Mouse (Mus musculus) retina, postnatal 1 day (tissue): Measurements from ENCODE around the gene Prkg1.

Experiments used
- DNase-seq: peaks from one replicate; pipeline ENCODE4 v3.0.0-alpha.2; 2012

The Prkg1 gene

DNA sequence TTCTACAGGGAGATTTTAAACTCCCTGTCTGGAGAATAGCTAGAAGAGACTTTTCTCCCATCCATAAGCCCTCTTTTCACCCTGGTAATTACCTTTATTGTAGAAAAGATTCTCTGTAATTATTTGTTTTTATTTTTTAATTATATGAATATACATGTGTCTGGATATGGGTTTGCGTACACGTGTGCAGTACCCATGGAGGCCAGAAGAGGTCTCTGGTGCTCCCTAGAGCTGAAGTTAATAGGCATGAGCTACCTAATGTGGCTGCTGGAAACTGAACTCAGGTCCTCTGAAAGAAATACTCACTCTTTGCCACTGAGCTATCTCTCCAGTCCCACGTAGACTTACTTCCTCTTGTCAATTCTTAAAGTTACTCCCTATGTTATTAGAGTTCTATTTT, 937.0 kb downstream of the Prkg1 start:
- no peak for DNase-seq

DNA sequence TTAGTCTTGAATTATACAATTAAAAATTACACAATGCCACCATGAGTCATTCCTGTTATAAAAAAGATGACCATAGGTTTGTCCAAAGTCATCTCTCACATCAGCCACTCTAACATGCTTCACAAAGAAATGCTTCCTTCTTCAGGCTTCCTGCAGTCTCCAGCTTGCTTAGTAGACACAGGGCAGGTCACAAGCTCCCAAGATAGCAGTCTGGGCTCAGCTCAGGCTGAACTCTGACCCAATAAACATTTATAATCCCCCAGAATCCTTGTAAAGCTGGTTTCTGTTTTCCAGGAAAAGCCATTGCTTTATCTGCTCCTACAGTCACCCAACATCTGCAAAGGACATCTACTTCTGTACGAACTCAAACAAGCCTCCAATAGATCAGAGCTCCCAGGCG, 938.7 kb downstream of the Prkg1 start:
- no peak for DNase-seq

DNA sequence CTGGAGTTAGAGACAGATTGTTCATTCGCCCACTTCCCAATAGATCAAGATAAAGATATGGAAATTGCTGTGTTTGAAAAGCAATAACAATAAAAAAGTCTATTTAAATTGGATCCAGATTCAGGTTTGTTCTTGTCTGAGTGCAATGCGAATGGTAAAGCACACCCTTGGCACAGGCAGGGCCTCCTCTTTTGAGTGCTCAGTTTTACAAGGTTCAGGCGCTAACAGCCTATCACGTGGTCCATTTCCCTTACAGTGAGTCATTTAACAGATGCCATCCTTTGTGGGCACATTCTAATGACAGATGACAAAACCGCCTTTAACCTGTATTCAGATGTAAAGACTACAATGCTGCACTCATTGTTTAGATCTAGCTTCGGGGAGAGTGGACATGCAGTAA, 949.2 kb downstream of the Prkg1 start:
- DNase-seq, result peak; percentile 38

DNA sequence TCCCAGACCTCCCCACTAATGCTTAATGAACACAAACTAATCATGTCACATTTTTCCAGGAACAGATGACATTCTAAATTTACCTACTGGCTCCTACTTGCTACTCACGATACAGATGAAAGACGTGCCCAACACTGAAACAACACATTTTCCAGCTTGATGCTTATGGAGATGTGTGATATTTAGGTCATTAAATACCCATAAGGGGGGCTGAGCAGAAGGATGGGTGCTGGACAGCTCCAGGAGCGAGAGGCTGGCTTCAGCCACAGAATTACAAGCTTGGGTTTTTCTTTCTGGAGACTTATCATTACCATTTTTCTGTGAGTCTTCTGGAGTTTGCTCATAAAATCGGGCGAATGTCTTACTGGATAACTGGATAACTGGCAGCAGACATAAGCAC, 958.6 kb downstream of the Prkg1 start:
- no peak for DNase-seq

DNA sequence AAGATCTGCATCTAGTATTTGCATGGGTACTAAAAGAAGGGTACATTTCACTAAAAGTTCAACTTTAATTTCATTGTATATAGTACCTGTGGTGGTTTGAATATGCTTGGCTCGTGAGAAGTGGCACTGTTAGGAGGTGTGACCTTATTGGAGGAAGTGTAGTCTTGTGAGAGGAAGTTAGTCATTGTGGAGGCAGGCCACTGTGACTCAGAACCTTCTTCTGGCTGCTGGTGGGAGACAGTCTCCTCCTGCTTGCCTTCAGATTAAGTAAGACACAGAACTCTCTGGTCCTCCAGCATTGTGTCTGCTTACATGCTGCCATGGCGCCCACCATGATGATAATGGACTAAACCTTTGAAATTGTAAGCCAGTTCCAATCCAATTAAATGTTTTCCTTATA, 984.0 kb downstream of the Prkg1 start:
- no peak for DNase-seq

DNA sequence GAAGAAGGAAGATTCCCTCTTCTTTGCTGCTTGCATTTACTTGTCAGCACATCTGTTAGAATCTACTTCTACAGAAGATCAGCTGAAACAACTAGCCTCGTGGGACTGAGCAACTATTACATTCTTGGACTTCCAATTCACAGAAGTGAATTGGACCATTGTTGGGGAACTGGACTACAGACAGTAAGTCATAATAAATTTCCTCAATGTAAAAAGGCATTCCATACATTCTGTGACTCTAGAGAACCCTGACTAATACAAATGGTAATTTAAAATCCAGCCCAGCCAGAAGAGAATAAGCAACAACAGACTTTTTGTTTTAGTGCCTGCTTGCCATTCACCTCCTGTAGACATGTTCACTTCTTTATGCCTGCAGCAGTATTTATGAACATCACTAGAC, 996.5 kb downstream of the Prkg1 start:
- DNase-seq, result peak; percentile 5

DNA sequence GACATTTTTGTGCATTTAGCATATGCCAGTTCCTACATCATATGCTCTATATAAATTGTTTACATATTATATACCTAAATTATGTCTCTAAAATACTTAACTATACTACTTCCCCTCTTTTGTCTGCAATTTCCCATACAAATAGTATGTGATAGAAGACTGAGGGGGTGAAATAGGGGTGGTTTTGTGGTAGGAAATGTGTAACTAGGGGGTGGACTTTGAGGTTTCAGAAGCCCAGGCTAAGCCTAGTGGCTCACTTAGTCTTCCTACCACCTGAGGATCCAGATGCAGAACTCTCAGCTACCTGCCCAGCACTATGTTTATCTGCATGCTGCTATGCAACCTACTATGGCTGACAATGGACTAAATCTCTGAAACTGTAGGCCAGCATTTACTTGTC, 1020.4 kb downstream of the Prkg1 start:
- DNase-seq, result no peak

DNA sequence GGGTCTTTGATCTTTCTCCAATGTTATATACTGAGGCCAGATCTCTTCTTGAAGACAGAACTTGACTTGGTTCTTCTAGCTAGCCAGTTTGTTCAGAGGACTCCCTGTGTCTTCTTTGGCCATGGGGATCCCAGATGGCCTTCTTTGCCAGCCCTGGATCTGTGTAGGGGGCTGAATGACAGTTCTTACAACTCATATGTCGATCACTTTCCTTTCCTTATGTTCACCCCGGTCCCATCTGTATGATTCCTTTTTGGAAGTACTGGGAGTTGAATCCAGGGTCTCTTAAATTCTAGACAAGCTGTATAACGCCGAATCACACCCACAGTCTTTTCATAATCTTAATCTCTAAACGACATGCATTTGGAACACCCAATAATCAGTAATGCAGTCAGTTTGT, 1065.7 kb downstream of the Prkg1 start:
- no peak for DNase-seq

DNA sequence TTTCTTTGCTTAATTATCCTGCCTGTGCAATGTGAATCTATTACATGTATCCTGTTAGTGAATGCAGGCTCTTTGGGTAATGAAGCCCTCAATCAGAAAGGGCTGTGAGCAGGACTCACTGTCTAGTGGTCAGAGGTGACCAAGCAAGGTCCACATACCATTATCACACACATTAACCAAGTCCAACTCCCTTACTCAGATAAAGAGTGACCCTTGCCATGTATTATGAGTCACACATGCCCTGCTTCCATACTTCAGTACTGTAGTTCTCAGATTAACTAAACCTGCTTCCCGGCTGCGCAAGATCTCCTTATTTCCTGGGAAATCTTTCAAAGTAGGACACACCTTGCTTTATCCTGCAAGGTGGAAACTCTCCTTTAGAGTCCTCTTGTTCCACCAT, 1073.6 kb downstream of the Prkg1 start:
- DNase-seq, result no peak

DNA sequence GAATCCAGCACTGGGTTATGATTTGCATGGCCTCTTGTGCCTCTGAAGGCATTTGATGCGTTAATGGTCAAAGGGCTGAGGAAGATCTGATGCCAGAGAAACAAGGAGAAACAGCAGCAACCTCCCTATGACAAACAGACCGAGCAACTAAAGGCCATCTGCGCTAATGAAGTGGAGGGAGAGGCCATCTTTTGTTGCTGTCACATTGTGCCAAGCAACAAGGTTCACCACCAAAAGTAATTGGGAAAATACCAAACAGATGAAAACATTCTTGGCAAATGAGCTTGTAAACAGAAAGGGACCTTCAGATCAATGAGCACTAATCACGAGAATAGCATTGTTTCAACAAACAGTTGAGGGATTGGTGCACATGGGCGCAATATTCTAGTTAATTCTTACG, 1074.1 kb downstream of the Prkg1 start:
- DNase-seq, result peak; percentile 72

DNA sequence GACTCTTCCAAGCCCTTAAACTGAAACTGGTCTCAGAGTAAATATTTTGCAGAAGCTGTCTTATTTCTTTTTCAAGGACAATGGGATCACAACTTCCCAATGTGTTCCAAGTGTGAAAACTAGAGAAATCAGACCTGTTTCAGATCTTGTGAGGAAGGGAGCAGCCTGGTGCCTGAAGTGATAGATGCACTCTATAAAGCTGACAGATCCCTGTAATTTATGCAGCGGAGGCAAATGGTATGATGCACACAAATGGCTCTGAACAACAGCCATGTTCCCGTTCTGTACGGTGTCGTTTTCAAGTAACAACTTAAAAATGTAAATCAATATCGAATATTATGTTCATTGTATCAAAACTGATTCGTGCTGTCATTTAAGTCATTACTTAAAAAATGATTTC, 1076.9 kb downstream of the Prkg1 start:
- DNase-seq, result no peak

DNA sequence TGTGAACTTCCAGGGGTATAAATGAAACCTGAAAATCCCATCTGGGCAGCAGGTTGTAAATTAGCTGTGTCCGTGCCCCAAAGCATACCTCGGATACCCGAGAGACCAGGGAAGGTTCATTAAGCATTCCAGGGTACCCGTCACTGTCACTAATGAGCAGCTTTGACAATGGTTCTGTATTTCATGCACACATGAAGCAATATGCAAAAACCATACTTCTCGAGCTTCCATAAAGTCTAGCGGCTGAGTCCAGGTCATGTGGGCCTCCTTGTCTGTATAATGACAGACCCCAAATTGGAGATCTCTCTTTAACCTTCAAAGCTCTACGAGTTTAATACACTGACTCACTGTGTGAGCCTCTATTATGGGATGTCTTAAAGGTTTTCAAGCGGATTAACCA, 1088.5 kb downstream of the Prkg1 start:
- DNase-seq, result peak; percentile 69

DNA sequence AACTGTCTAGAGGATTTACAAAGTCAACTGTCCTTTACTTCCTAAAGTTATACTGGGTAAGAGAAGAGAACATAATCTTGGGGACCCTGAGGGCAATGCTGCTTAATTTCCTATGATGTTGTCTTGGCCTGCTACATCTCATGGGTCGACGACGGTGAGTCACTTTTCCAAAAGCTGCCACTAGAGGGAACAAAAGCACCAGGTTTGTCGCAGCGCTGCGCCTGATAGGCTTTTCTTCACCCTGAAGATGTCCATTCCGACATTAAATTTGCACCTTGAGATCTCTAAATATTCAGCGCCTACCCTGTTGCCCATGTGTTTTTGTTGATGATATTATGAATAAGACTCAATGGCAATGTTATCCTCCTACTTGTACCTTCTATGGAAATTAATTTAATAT, 1100.6 kb downstream of the Prkg1 start:
- DNase-seq, result peak; percentile 76

DNA sequence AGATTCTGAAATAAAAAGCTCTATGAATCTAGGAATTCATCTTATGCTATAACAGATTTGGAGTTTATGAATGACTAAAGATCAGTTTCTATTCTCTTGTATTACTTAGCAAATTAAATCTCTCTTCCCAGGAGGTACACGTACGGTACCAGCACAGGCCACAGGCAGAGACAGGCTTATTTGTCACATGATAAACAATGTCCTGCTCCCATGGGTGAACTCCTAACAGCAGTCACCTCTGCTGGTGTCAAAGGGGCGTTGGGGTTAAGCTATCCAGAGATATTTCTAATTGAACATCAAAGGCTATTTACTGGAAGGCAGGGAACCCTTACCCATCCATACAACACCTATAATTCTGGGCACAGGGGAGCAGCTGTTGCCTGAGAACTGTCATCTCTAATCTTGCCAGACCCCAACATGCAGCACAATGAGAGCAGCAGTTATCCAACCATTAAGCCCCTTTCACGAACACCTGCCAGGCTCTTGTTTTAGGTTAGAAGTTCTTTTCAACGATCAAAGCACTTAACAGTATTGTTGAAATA, 1122.1 kb downstream of the Prkg1 start:
- DNase-seq, result peak; percentile 59

DNA sequence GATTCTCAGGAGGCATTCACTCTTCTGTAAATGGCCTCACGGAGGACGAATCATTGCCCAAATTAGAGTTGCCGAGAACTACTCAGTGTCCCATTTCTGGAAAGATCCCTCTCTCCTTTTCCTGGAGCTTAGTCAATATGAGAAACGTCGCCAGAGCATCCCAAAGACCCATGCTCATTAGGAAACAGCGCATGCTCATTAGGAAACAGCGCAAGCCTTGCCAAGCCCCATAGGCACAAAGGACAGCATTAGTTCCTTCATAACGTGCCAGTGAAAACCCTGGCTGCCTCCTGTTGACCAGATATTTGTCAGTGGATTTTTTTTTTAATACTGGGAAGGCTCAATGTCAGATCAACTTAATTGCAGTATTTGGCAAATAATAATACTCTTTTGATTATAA, 1127.4 kb downstream of the Prkg1 start:
- peak; percentile 67 for DNase-seq

DNA sequence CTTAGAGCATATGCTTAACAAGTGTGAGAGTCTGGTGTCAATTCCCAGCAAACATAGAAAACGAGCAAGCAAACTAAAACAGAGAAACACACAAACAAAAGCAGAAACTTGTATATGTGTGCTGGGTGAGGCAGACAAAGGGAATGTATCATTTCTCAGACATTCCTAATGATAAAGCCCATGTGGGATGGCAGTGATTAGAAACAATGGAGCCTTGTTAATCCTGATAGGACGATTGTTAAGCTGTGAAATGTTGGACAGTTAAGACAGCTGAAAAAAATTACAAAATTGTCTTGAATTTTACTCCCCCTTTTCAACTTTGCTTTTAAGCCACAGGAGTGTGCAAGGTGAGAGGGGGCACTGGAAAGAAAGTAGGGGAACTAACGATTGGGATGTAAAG, 1133.8 kb downstream of the Prkg1 start:
- peak; percentile 63 for DNase-seq

DNA sequence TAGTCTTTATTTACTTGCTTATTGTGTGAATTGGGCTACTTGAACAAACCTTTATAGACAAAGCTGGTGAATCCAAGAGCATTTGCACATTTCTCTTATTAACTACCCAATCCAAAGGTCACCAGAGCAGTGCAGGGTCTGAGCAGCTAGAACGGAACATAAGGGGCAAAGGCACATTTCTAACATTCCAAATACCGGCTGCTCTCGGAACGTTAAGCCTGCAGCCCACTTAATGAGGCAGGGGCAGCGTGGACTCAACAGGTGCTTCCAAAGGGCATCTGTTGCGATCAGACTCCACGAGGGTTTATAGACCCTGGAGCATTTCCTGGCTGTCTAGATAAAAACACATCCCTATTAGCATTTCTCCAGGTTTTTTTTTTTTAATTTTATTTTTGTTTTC, 1138.8 kb downstream of the Prkg1 start:
- DNase-seq, result peak; percentile 49

DNA sequence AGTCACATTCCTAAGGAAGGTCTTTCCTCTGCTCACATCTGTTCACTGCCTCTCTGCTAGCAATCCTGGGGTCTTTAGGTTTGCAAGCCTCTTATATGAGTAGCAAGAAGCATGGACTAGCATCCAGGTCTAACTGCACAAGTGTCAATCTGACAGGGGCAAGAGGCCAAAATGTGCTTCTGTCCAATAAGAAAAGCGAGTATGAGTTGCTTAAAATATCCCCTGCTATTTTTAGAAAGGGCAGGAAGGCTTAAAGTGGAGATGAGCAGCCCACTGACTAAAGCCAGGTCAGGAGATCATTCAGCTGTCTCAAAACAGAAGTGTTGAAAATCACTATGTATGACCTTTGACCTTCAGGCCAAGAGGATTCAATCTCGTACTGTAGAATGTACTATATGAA, 1139.4 kb downstream of the Prkg1 start:
- DNase-seq, result no peak

DNA sequence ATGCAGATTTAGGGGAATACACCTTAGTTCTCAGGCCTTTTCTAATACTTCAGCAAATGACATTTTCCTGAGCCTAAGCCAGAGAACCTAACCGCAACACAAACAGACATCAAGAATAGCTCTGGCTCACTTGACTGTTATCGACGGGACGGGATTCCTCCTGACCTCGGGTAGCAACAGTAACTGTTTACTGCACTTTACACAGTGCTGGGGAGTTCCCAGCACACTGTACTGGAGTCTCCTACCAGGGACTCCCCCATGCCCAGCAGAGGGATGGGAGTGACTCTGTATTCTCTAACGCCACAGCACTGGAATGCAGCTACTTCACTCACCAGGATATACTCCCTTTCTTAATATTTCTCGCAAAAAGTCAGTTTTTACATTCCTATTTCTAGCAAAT, 1141.2 kb downstream of the Prkg1 start:
- no peak for DNase-seq

DNA sequence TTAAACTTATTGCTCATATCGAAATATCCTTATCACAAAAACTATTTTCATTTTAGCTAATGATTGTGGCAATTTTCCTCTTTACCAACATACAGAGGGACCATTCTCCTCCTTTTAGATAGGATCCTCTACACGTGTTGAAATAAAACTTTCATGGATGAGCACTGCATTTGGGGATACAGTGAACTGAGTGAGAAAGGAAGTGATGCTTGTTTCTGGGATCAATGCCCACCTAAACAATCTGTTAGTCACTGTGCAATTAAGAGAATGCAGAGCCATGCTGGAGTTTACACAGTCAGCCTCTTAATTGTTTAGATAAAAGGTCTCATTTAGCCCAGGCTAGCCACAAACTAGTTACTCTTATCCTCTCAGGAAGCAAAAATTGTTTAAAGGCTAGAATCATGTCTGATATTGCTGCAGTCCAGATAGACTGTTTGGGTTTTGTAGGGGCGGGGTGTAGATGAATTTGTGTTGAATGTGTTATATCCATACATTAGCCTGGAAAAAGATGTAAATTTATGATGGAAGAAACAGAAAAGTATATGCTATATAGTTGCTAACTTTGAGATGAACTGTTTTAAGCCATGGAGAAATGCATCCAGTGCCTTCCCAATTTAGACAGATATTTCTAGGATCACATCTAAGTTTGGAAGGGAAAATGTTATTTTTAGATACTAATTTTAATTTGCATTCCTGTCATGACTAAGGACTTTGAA, 1151.5 kb downstream of the Prkg1 start:
- no peak for DNase-seq

DNA sequence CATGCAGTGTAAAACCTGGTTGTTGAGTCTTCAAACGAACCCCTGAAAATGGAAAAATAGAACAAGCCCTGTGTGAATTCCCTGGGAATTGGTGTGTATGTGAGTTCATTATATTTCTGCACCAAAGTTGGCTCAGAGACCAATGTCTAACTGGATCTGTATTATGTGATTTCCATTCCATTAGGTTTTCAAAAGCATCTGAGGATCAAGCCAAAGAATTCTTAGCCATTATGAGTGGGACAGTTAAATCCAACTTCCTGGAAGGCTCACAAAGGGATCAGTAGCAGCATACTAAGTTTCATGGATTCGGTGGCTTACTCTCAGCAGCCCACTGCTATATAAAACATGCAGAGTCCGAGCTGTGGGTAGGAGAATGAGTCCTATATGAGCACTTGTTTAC, 1178.5 kb downstream of the Prkg1 start:
- DNase-seq, result no peak

DNA sequence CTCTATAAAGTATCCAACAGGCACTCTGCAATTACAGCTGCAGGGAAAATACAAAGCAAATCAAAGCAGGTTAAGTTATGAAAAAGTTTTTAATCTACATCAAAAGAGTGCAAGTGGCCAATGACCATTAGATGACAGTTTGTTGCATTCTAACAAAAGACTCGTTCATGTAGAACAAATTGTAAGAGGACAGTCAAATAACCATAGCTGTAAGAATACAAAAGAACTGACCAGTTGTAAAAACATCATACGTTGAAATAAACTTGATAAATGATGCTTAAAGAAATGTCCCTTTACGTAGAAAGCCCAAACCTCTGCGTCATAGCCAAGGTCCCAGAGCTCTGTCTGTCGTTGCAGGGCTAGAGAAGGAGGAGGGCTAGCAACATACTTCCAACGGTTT, 1200.3 kb downstream of the Prkg1 start:
- peak; percentile 54 for DNase-seq

DNA sequence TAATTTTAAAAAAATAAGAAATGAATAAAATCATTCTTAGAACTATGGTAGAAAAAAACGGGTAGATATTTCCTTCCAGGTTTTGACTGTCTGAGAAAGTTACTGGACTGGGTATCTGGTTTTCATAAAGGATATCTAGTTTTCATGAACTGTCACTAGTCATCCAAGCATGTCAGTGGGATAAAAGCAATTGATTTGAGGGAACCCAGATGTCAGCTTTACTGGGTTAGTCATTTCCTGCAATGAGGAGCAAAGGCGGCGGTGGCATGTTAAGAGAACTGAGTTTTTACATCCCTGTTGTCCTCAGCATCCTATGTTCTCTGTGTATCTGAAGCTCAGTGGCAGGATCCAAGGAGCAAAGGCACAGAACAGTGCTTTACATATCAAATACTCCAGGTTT, 1201.0 kb downstream of the Prkg1 start:
- DNase-seq, result no peak

DNA sequence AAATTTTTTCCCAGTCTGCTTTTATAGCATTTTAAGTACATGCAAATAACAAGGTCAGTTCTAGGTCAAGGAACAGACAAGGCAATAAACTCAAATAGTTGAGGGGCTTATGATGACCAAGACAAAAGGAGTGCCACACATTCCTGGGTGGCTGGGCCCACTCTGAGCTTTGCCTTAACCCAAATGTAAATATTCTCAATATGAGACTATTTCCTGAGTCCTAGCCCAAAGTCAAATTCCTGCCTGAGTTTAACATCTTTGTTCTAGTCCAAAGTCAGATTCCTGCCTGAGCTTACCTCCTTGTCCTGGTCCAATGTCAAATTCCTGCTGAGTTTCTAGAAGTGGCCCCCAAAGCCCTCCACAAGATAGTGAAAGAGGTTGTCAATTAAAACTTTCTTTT, 1206.8 kb downstream of the Prkg1 start:
- DNase-seq, result no peak

DNA sequence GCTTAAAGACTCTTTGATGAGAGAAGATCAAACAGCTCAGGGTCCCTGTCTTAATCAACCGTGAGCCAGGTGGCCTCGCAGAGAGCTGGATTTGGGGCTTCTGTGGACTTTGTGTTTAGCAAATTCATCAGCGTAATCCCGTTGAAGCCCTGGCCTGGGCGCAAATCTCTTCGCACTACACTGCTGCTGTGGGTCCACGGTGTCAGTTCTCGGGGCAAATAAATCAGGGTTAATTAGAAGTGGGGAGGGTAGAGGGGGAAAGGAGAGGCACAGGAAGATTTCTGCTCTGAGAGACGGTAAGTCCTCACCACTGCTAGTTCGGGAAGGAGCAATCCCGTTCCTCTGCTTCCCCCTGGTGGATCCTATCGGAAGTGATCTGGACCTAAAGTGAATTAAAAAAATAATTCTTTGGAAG, 1210.4 kb downstream of the Prkg1 start:
- peak; percentile 79 for DNase-seq
